Mouse (Mus musculus) brown adipose tissue, adult 24 weeks (tissue): ENCODE results near the gene Zfp113. TPM values are rescaled to one million over a fixed set of nuclear protein-coding genes. Genes with fewer than 3 reads are reported as not detected.

ENCODE experiments used
- H3K27ac ChIP-seq: fragments of 200-500 bp; replicated peaks from 2 replicates; pipeline ENCODE4 v1.5.1; 2012; ENCODE audit warnings: low read depth, mild to moderate bottlenecking, low read length
- H3K4me1 ChIP-seq: fragments of 200-500 bp; 2 replicates; pipeline ENCODE4 v1.6.1; 2012; ENCODE audit warnings: low read length, mixed read lengths; ENCODE audit not compliant: control insufficient read depth, insufficient read depth, insufficient read length
- H3K4me3 ChIP-seq: fragments of 200-500 bp; 2 replicates; pipeline ENCODE4 v1.5.1; 2012; ENCODE audit warnings: low read depth, mild to moderate bottlenecking, low read length, moderate library complexity; ENCODE audit not compliant: insufficient read depth
- polyA plus RNA-seq: library from polyadenylated mRNA; stranded (reverse); fragments of >200 nt; gene quantifications from 2 replicates; pipeline ENCODE4 v1.2.4, GENCODE M21; 2012; ENCODE audit not compliant: missing spikeins, insufficient read depth, insufficient read length

Gene Zfp113
- polyA plus RNA-seq, 1 experiment: 6.6 TPM

GRCm38 (mm10) chr5:138104976-138105375, 50.6 kb downstream of the Zfp113 start:
- no peak overlapping the region for H3K27ac ChIP-seq
- no peaks in the 10 kb centered on the region for H3K4me1 ChIP-seq
- H3K4me3 ChIP-seq: no peak overlapping the region

- no peak overlapping the region for H3K4me3 ChIP-seq
- no peaks in the 10 kb centered on the region for H3K4me1 ChIP-seq
- no peak overlapping the region for H3K27ac ChIP-seq
Observed at GRCm38 (mm10) chr5:138094474-138094873, 61.1 kb downstream of the Zfp113 start.

- H3K27ac ChIP-seq: no peak overlapping the region
- no peaks in the 10 kb centered on the region for H3K4me1 ChIP-seq
Observed at GRCm38 (mm10) chr5:138092771-138093170, 62.8 kb downstream of the Zfp113 start.

GRCm38 (mm10) chr5:138090737-138091136, 64.8 kb downstream of the Zfp113 start:
- Histone ChIP-seq H3K27ac (no peak overlapping the region), H3K4me1 (peaks cover 2% of the 10 kb centered on the region; the same call in 1 of the 2 replicates), H3K4me3 (no peak overlapping the region)

More at GRCm38 (mm10) chr5:138092771-138093170, 62.8 kb downstream of the Zfp113 start:
- H3K4me3 ChIP-seq: no peak overlapping the region

GRCm38 (mm10) chr5:138090271-138090670, 65.3 kb downstream of the Zfp113 start:
- Histone ChIP-seq H3K27ac (no peak overlapping the region), H3K4me1 (peaks cover 2% of the 10 kb centered on the region; the same call in 1 of the 2 replicates), H3K4me3 (no peak overlapping the region)

Other genes starting within 250 kb of the Zfp113 start
- not detected in 2 replicates for gene Cyp3a13, start 234.1 kb downstream of the Zfp113 start, polyA plus RNA-seq
- 0.24 TPM in 1 of 2 replicates, not detected in the other for gene Gjc3, start 192.6 kb downstream of the Zfp113 start, polyA plus RNA-seq
- 2.9 TPM in 1 of 2 replicates, not detected in the other for gene Azgp1, start 174.2 kb downstream of the Zfp113 start, polyA plus RNA-seq
- not detected in 2 replicates for gene Smok3a, start 134.5 kb downstream of the Zfp113 start, polyA plus RNA-seq
- gene Smok3b, start 134.3 kb downstream of the Zfp113 start, polyA plus RNA-seq: not detected in 2 replicates
- gene Smok3c, start 102.5 kb downstream of the Zfp113 start, polyA plus RNA-seq: not detected in 2 replicates
- 7.2 and 9.4 TPM in 2 replicates for gene Zkscan1, start 70.7 kb downstream of the Zfp113 start, polyA plus RNA-seq
- gene Zscan21, start 38.8 kb downstream of the Zfp113 start, polyA plus RNA-seq: 7.5 and 10.5 TPM in 2 replicates
- 150 and 170 TPM in 2 replicates for gene Cops6, start 5.3 kb upstream of the Zfp113 start, polyA plus RNA-seq
- gene Ap4m1, start 16.3 kb upstream of the Zfp113 start, polyA plus RNA-seq: 12.0 and 12.4 TPM in 2 replicates
- 8.5 and 10.4 TPM in 2 replicates for gene Mcm7, start 16.7 kb upstream of the Zfp113 start, polyA plus RNA-seq
- gene Taf6, start 31.7 kb upstream of the Zfp113 start, polyA plus RNA-seq: 18.0 and 22.4 TPM in 2 replicates
- 8.0 and 11.0 TPM in 2 replicates for gene Cnpy4, start 31.7 kb upstream of the Zfp113 start, polyA plus RNA-seq
- 4.6 and 5.8 TPM in 2 replicates for gene Mblac1, start 38.6 kb upstream of the Zfp113 start, polyA plus RNA-seq
- not detected in 2 replicates for gene Nxpe5, start 70.2 kb upstream of the Zfp113 start, polyA plus RNA-seq
- gene Lamtor4, start 99.7 kb upstream of the Zfp113 start, polyA plus RNA-seq: 102 and 115 TPM in 2 replicates
- gene BC037034, start 108.3 kb upstream of the Zfp113 start, polyA plus RNA-seq: 5.1 and 7.1 TPM in 2 replicates
- not detected in 2 replicates for gene Gal3st4, start 117.1 kb upstream of the Zfp113 start, polyA plus RNA-seq
- not detected in 2 replicates for gene Gm43720, start 124.2 kb upstream of the Zfp113 start, polyA plus RNA-seq
- gene Gpc2, start 124.3 kb upstream of the Zfp113 start, polyA plus RNA-seq: not detected in 2 replicates
- gene Stag3, start 124.5 kb upstream of the Zfp113 start, polyA plus RNA-seq: not detected in 2 replicates
- not detected in 2 replicates for gene Pvrig, start 186.2 kb upstream of the Zfp113 start, polyA plus RNA-seq